Mouse (Mus musculus): ENCODE measurements around the gene Sntb2.

Sntb2 gene

DNA sequence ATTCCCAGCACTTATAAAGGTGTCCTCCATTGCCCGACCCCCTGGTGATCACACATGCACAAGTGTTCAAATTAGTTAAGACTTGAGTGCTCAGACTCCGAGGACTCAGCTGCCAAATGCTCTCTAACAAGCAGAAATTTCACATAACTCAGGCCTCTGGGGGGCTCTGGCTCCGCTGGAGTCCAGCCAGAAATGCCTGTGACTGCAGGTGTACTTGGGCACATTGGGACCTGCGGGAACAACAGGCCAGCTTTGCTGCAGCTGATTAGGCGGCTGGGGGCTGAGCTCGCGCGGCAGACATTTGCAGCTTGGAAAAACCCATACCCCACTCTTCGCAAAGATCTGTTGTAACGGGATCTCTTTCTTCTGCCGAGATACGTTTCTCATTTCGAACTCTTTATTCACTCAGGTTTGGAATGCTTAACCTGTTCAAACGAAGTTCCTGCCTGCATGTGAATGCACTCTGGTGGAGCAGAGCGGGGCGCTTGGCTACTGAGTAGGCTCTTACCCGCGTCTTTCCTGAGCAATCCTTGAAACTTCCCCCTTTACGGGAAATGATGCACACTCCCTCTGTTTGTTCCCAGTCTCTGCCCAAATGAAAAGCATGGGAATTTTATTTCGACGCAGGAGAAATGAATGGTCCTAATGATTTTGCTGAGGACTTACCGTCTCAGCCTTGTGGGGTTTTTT is 3.0 kb upstream of the Sntb2 start:
- DNase-seq, result no peak

DNA sequence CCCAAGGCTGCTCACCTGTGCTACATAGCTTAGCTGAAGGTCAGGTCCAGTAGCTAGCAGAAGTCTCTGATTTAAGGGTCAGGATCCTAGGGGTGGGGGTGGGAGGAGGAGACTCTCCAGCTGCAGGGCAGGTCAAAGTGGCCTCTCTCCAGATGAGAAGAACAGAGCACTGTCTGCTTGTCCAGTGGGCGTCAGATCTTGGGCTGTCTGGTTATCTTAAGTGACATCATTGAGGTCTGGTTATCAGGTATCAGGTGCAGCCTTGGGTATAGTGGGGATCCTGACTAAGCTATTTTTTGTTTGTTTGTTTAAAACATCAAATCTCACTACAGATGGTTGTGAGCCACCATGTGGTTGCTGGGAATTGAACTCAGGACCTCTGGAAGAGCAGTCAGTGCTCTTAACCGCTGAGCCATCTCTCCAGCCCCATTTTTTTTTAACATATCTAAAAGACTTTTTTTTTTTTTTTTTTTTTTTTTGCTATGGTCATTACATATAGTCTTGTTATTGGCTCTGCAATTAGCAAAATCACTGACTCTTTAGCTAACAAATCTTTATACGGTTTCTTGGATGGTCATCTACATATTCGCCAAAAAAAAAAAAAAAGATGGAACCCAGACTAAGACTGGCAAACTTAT is 1.9 kb upstream of the Sntb2 start:
- DNase-seq, result no peak

DNA sequence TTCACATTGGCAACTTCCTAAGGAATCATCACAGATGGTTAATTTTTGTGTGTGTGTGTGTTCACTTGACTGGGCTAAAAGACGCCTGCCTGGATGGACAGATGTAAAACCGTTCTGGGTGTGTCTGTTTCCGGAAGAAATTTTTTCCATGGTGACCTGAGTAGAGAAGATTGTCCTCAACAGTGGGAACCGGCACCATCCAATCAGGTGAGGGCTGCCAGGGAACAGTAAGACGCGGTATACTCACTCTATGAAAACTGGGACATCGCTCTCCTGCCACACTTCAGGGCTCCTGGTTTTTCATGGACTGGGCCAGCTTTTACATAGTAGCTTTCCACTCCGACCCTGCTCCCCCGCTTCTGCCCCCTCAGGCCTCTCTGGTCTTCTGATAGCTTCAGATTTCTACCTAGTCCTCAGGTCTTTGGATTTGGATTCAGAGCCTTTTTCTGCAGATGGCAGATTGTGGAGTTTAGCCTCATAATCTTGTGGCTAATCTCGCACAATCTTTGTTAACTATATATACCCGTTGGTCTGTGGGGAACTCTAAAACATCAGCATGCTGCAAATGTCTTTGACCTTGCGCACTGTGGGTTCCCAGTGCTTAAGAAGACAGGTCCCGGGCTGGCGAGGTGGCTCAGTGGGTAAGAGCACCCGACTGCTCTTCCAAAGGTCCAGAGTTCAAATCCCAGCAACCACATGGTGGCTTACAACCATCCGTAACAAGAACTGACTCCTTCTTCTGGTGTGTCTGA is 1.1 kb upstream of the Sntb2 start:
- DNase-seq, result no peak

DNA sequence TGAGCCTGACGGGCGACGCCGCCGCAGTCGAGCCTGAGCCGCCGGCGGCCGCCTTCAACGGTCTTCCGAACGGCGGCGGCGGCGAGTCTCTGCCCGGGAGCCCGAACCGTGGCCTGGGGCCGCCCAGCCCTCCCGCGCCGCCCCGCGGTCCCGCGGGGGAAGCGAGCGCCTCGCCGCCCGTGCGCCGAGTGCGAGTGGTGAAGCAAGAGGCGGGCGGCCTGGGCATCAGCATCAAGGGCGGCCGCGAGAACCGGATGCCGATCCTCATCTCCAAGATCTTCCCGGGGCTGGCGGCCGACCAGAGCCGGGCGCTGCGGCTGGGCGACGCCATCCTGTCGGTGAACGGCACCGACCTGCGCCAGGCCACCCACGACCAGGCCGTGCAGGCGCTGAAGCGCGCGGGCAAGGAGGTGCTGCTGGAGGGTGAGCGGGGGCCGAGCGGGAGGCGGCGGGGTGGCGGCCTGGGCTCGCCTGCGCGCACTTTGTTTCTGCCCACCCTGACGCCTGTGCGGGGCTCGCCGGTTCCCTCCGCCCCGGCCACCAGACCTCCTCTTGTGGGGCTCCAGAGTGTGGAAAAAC is 438 bp downstream of the Sntb2 start:
- DNase-seq, result peak; percentile 25 to 59

DNA sequence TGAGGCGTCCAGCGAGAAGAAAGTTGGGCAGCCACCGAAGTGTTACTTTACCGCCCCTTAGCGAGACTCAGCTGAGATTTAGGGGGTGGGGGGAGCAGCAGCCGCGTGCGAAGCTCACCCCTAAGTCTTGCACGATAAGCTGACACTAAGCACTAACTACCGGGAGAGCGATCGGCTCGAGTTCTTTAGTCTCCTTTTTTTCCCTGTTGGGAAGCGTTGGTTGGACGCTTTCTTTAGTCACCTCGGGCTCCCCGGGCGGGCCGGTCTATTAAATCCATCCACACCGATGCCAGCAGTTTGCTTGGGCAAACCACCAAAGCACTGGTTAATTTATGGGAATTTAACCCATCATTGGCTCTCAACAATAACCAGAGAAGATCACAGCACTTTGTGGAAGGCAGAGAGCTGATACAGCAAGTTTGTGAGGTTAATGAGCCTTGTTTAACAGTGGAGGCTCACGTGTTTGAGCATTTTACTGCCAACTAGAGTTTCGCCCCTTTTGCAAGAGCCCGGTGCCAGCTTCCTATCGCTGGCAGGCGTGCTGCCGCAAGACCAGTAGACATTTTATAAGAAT is 1.0 kb downstream of the Sntb2 start:
- peak in 1 of 2 experiments; percentile 22 for DNase-seq

DNA sequence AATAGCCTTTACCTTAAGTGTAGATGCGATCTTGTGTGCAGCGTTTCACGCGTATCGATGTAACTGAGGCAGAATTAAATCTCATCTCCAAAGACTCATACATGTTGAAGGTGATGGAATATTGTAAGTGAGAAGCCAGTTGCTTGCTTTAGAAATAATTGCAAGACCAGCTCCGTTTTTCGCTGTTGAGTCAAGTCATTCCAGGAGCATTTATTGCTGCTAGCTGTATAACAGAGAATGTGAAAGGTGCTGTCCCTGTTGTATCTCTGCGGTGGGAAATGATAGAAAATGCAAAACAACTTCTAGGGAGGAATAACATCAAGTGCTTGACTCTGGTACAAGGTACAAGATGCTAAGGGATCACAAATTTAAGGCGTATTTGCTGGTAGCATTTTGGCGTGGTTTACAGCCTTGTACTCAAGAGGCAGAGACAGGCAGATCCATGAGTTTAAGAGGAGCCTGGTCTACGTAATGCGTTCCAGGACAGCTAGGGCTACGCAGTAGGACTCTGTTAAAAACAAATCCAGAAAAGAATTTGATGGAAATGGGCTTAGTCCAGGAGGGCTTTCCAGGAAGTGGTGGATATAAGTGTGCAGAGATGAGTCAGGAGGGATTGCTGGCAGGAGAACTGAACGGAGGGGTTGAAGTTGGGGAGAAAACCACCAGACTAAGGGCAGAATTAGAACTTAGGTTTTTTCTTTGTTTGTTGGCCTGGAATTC is 1.7 kb downstream of the Sntb2 start:
- DNase-seq, result no peak

DNA sequence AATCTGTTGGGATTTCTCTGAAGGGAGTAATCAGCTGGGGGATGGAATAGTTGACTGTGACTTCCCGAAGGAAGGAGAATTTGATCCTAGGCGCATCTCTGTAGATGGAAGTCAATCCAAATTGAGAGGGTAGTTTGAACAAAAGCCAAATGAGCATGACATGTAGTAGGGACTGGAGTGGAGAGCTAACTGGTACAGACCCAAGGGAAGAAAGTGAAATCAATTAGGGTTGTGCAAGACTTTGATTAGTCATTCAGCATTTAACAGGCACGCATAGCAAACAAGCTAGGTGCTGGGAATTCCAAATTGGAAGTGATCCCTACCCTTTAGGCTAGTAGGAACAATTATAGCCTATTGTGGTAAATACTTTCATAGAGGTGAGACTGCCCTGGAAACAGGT is 6.3 kb downstream of the Sntb2 start:
- no peak for DNase-seq

DNA sequence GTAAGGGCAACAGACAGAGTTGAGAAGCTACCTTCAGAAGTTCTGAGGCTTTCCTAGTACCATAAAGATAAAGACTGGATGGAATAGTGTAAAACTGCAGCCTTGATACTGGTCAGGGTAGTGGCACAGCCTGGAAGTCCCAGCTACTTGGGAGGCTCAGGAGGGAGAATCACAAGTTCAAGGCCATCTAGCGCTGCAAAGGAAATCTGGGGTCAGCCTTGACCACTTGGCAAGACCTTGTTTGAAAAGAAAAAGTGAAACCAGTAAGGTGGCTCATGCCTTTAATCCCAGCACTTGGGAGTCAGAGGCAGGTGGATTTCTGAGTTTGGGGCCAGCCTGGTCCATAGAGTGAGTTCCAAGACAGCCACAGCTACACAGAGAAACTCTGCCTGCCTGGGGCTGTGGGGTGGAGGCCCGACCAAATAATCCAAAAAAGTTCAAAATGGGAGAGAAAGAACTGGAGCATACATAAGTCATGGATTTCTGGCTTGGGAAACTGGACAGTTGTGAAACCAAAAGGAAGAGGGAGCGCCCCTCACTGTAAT is 8.4 kb downstream of the Sntb2 start:
- no peak for DNase-seq

DNA sequence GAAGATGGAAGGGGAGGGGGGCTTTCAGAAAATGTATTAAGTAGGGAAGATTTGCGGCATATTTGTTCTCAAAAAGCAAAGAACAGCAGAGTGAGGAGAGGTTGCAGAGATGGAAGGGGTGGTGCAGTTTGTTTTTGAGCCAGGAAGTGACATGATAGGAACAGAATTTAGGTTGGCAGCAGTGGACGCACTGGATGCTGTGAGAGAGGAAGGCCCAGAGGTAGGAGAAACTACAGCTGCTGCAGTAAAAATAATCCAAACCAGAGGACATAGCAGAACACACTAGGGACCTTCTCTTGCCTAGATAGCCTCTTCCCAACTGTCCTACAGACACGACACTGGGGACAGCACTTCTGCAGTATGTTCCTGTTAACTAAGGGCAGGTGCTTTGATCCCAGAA is 9.2 kb downstream of the Sntb2 start:
- no peak for DNase-seq

DNA sequence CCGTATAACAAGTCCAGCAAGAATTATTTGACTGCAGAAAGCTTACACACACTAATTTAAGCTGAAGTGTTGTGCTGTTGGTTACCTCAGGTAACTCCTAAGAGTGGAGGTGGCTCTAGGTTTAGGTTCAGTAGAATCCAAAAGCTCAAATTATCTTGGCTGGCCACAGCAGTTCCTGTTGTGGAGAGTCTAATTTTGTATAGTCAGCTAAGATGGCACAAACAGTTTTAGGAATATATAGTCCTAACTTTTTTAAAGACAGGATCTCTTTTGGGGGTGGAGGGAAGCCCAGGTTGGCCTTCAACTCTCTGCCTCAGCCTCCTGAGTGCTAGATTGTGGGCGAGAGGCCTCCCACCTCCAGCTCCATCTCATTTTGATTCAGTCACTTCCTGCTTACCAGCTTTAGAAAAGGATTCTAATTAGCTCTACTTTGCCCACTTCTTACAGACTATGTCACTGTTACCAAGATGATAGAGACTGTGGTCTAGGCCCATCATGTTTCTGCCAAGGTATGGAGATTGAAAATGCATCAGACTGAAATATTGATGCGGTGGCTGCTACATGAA is 13.2 kb downstream of the Sntb2 start:
- no peak for DNase-seq

DNA sequence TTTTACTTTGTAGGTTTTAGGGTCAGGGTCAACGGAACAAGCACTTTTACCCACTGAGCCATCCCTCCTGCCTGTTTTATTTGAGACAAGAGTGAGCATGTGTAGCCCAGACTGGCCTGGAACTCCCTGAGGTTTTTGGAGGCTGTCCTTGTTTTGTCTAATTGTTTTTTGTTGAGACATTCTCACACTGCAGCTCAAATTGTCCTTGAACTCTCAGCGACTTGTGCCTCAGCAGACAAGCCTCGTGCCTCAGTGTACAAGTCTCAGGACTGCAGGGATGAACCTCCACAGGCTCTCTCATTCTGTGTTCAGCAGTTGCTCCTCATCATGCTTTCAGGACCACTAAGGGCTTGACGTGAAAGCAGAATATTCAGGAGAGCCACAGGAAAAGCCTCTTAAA is 16.2 kb downstream of the Sntb2 start:
- no peak for DNase-seq

DNA sequence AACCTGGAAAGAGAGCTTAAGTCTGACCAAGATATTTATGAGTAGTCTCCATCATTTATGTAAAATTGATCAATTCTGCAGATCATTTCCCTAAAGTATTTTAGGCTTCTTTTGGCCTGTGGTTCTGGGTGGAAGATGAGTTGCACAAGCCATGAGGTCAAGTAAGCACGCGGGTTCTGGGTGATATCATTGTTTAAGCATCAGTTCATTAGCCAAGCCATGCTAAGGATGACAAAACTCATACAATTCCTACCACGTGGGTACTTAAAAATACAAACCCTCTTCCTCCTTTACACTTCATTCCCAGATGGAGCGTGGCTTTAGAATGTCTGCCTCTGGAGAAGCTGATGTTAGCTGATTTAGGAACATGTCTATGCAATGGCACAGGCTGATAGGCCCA is 18.0 kb downstream of the Sntb2 start:
- no peak for DNase-seq

DNA sequence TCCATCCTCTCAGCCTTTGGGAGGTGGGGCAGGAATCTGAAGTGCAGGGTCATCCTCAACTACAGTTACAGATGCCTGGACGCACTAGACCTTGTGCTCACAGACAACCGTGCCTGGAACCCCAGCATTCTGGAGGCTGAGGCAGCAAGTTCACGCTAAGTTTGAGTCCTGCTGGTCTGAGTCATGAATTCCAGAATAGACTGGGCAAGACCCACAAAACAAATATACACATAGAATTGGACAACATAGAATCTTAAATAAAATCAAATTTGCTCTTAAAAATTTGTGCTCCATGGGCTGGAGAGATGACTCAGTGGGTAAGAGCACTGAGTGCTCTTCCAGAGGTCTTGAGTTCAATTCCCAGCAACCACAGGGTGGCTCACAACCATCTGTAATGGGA is 21.5 kb downstream of the Sntb2 start:
- DNase-seq, result no peak

DNA sequence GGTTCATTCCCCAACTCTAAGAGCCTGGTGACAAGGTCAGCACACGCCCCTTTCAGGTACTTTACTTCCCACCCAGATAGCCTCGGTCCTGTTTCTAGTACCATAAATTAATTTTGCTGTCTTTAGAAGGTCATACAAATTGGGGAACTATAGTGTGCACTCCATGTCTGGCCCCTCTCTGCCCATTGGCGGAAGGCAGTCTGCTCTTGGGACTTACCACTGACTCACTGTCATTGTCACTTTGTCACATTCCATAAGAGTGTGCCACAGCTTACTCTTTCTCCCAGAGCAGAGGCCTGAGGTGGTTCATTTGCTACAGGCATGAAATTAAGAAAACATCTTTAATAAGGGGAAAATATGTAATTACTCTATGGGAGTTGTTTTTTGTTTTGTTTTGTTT is 22.7 kb downstream of the Sntb2 start:
- DNase-seq, result no peak

DNA sequence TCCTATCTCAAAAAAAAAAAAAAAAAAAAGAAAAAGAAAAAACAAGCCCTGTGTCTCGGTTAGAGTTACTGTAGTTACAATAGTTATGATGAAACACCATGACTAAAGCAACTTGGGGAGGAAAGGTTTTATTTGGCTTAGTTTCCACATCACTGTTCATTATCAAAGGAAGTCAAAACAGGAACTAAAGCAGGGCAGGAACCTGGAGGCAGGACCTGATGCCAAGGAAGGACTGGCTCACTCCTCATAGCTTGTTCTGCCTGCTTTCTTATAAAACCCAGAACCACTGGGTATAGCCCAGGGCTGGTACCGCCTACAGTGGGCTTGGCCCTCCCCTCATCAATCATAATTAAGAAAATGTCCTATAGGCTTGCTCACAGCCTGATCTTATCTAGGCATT is 24.1 kb downstream of the Sntb2 start:
- DNase-seq, result no peak

DNA sequence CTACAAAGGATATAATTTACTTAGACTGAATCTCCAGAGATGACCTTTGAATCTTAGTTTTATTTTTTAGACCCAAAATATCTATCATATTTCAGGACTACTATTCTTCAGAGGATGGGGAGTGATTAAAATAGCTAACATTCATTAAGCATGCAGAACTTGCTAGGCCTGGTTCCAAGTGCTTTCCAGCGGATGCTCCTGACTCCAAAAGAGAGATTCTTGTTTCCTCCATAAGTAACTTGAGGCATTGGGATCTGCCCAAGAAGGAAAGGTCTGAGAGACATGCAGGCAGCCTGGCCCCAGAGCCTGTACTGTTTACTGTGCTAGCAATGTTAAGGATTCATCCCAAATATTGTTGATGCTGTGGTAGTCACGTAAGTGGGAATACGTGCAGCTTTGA is 26.8 kb downstream of the Sntb2 start:
- no peak for DNase-seq

DNA sequence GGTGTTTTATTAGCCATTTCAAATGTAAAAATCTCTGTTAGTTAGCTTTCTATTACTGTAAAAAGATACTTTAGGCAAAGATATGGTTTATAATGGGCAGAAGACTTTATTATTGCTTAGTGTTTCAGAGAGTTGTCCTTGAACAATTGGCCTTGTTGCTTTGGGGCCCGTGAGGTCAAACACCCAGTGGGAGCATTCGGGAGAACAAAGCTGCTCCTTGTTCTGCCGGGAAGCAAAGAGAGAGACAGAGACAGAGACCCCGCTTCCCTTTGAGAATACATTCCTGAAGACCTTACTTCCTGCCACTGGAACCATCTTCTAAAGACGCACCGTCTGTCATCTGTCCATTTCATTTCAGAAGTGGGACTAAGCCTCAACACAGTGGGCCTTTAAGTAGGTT is 27.8 kb downstream of the Sntb2 start:
- DNase-seq, result no peak

DNA sequence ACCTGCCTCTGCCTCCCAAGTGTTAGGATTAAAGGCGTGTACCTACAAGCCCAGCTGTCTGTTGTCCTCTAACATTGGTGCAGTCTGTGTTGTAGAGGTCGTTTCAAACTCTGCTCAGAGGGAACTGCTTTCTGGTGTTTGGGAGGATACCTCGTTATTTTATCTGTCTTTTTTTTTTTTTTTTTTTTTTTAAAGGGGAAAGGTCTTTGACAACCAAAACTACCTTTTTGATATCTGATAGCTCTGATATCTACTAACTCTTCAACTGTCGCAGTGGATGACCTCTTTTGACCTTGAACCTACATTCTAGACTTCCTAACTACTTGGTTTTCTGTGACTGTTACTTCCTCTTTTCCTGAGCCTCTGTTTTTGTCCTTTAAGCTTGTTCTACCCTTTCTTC is 29.0 kb downstream of the Sntb2 start:
- DNase-seq, result no peak

DNA sequence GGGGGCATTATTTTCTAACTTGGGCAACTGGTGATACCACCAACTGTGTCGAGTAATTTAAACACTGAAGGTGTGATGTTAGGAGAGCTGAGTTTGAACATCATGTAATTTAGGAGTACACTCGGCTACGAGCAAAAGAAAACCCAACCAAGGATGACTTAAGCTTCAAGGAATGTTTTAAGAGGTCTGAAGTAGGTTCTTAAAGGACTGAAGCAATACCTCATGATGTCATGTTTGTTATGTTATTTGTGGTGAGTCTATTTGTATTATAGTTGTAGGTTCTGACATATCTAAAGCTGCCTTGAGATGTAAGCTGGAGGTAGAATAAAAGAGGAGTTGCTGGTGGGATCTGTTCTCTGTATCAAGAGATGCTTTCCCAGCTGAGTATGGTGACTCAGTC is 34.4 kb downstream of the Sntb2 start:
- DNase-seq, result no peak

DNA sequence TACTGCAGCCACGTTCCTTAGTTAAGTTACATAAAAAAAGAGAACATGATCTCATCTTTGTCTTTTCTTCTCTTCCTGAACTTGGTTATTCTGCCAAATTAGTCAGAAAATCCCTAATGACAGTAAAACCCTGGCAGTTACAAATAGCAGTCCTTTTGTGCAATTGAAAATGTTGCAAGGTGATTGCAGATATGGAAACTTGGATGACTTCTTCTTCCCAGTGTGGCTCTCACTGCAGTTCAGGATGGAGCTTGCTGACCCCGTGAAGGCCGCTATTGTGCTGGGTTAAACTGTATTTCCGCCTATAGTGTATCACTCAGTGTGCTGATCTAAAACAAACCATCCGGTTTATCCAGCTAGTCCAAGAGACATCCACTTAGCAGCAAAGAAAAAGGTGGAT is 36.4 kb downstream of the Sntb2 start:
- DNase-seq, result no peak

DNA sequence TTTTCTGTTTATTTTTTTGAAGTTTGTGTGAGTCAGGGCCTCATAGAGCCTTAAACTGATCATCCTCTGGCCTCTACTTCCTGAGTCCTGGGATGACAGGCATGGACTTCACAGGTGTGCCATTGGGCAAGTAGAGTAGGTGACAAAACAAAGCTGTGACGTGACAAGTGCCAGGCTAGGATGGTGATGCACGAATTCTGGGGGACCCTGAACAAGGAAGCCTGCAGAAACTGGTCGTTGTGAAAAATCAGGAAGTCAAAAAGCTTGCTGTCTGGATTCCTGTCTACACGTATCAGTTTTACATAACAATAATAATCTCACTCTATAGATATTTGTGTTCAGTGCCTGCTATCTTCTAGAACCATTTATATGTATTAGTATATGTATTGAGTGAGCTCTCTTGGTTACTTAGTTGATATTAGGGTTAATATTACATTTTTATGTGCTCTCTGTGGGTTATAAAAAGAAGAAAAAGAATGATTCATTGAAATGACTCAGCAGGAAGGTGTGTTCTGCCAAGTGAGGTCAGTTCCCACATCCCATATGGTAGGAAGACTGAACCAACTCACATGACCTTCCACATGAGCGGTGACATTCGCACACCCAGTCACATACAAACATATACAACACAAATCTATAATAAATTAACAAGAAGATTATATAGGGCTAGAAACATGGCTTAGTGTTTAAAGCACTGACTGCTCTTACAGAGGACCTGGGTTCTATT is 37.2 kb downstream of the Sntb2 start:
- DNase-seq, result no peak
